Mouse (Mus musculus) midbrain, embryonic 16.5 days (tissue): ENCODE measurements at regions not wholly inside any gene's neighbourhood (a gene's known extent, or its start where the extent isn't known, plus 50 kb on each side); places are given as distances from the start of the nearest gene placed in this dataset.
A peak's percentile ranks its signal among the peaks of the same experiment; 100 is the strongest.

Experiments
- ATAC-seq: fragments of 200-750 bp; cut with Nextera tagmentation; 2 replicates; pipeline ENCODE4 v1.8.0; 2017; ENCODE audit warnings: moderate TSS enrichment
- H3K27ac ChIP-seq: fragments of 300-500 bp; sonication (generic); 2 replicates; pipeline ENCODE4 v1.5.1; 2014; ENCODE audit warnings: mild to moderate bottlenecking, low read length, mixed read lengths
- H3K27me3 ChIP-seq: fragments of 300-500 bp; sonication (generic); 2 replicates; pipeline ENCODE4 v1.6.1; 2014; ENCODE audit warnings: low read depth, low read length, mixed read lengths; ENCODE audit not compliant: control insufficient read depth, insufficient read depth
- H3K36me3 ChIP-seq: fragments of 300-500 bp; sonication (generic); 2 replicates; pipeline ENCODE4 v1.6.1; 2014; ENCODE audit warnings: mild to moderate bottlenecking, low read length, moderate library complexity, mixed read lengths; ENCODE audit not compliant: control insufficient read depth, insufficient read depth
- H3K4me1 ChIP-seq: fragments of 300-500 bp; sonication (generic); 2 replicates; pipeline ENCODE4 v1.6.1; 2014; ENCODE audit warnings: mild to moderate bottlenecking, low read length, mixed read lengths; ENCODE audit not compliant: control insufficient read depth, insufficient read depth
- H3K4me2 ChIP-seq: fragments of 300-500 bp; sonication (generic); 2 replicates; pipeline ENCODE4 v1.6.1; 2014; ENCODE audit warnings: mild to moderate bottlenecking, low read length, mixed read lengths
- H3K4me3 ChIP-seq: fragments of 300-500 bp; sonication (generic); 2 replicates; pipeline ENCODE4 v1.5.1; 2014; ENCODE audit warnings: low read depth, mild to moderate bottlenecking, low read length, moderate library complexity, mixed read lengths
- H3K9ac ChIP-seq: fragments of 300-500 bp; sonication (generic); 2 replicates; pipeline ENCODE4 v1.6.1; 2014; ENCODE audit warnings: low read depth, low read length, mixed read lengths
- H3K9me3 ChIP-seq: fragments of 300-500 bp; sonication (generic); replicated peaks from 2 replicates; pipeline ENCODE4 v1.6.1; 2014; ENCODE audit warnings: mild to moderate bottlenecking, low read length, mixed read lengths; ENCODE audit not compliant: control insufficient read depth, poor library complexity, severe bottlenecking
- WGBS: fragments of 180-500 bp; shearing (Covaris S2); extraction: QIAGEN DNeasy Blood & Tissue Kit; methylation state at CpG from one replicate; pipeline ENCODE4 v1.1.7; 2014; 5-methylcytosine and 5-hydroxymethylcytosine counted together

GRCm38 (mm10) chr3:39784901-39785300 lies 746.2 kb upstream of the Intu start:
- H3K4me3 ChIP-seq, result no peak overlapping the region
- 86% methylated on average over 2 of the region's 2 CpGs for WGBS
- no peak for ATAC-seq

GRCm38 (mm10) chr3:39809586-39809985 lies 721.5 kb upstream of the Intu start:
- H3K4me2 ChIP-seq, result no peak overlapping the region
- no peaks in the 10 kb centered on the region for H3K9me3 ChIP-seq
- H3K9ac ChIP-seq, result no peak overlapping the region
- ATAC-seq, result no peak
- WGBS, result 100% methylated on average over 1 of the region's 1 CpGs
- no peaks in the 10 kb centered on the region for H3K27me3 ChIP-seq
- H3K27ac ChIP-seq, result no peak overlapping the region
- no peak overlapping the region for H3K4me3 ChIP-seq
- H3K36me3 ChIP-seq, result no peaks in the 10 kb centered on the region
- H3K4me1 ChIP-seq, result no peaks in the 10 kb centered on the region

More at GRCm38 (mm10) chr3:39784901-39785300, 746.2 kb upstream of the Intu start:
- Histone ChIP-seq H3K4me1 (peaks cover 6% of the 10 kb centered on the region), H3K9ac (no peak overlapping the region), H3K4me2 (no peak overlapping the region), H3K27me3 (no peaks in the 10 kb centered on the region), H3K36me3 (no peaks in the 10 kb centered on the region), H3K9me3 (no peaks in the 10 kb centered on the region), H3K27ac (no peak overlapping the region)

- Histone ChIP-seq H3K9ac (no peak overlapping the region), H3K27ac (no peak overlapping the region), H3K4me2 (no peak overlapping the region), H3K27me3 (no peaks in the 10 kb centered on the region), H3K4me1 (no peaks in the 10 kb centered on the region), H3K4me3 (no peak overlapping the region), H3K9me3 (no peaks in the 10 kb centered on the region), H3K36me3 (no peaks in the 10 kb centered on the region)
- peak; percentile 60; the same call in 1 of the 2 replicates for ATAC-seq
- WGBS, result 31% methylated on average over 6 of the region's 6 CpGs
Measured at GRCm38 (mm10) chr3:39814814-39815213, 716.3 kb upstream of the Intu start.

GRCm38 (mm10) chr3:39830488-39831056 lies 700.5 kb upstream of the Intu start:
- WGBS, result 83% methylated on average over 8 of the region's 8 CpGs
- Histone ChIP-seq H3K4me1 (no peaks in the 10 kb centered on the region), H3K4me3 (no peak overlapping the region), H3K27ac (no peak overlapping the region), H3K4me2 (no peak overlapping the region), H3K36me3 (no peaks in the 10 kb centered on the region), H3K9ac (no peak overlapping the region), H3K27me3 (no peaks in the 10 kb centered on the region), H3K9me3 (no peaks in the 10 kb centered on the region)
- no peak for ATAC-seq

- no peaks in the 10 kb centered on the region; the same call in 1 of the 2 replicates for H3K4me1 ChIP-seq
- H3K27me3 ChIP-seq, result no peaks in the 10 kb centered on the region
- no peaks in the 10 kb centered on the region for H3K9me3 ChIP-seq
- H3K36me3 ChIP-seq, result no peaks in the 10 kb centered on the region
- peak; percentile 78; the same call in 1 of the 2 replicates for ATAC-seq
- H3K9ac ChIP-seq, result no peak overlapping the region
- H3K4me2 ChIP-seq, result no peak overlapping the region
- no peak overlapping the region for H3K4me3 ChIP-seq
- WGBS, result 41% methylated on average over 6 of the region's 6 CpGs
- H3K27ac ChIP-seq, result no peak overlapping the region
Measured at GRCm38 (mm10) chr3:39838377-39839145, 692.5 kb upstream of the Intu start.

- 89% methylated on average over 5 of the region's 5 CpGs for WGBS
- ATAC-seq, result no peak
- Histone ChIP-seq H3K4me3 (no peak overlapping the region), H3K36me3 (no peaks in the 10 kb centered on the region), H3K9me3 (no peaks in the 10 kb centered on the region), H3K4me2 (no peak overlapping the region), H3K9ac (no peak overlapping the region), H3K27ac (no peak overlapping the region), H3K27me3 (no peaks in the 10 kb centered on the region), H3K4me1 (no peaks in the 10 kb centered on the region; the same call in 1 of the 2 replicates)
Measured at GRCm38 (mm10) chr3:39840946-39841345, 690.1 kb upstream of the Intu start.

GRCm38 (mm10) chr3:39845123-39845522 lies 686.0 kb upstream of the Intu start:
- Histone ChIP-seq H3K36me3 (no peaks in the 10 kb centered on the region), H3K27ac (no peak overlapping the region), H3K9ac (no peak overlapping the region), H3K4me2 (no peak overlapping the region), H3K4me3 (no peak overlapping the region), H3K9me3 (no peaks in the 10 kb centered on the region), H3K27me3 (no peaks in the 10 kb centered on the region), H3K4me1 (no peaks in the 10 kb centered on the region)
- ATAC-seq, result no peak
- WGBS, result 89% methylated on average over 2 of the region's 2 CpGs

GRCm38 (mm10) chr3:39848829-39849228 lies 682.3 kb upstream of the Intu start:
- Histone ChIP-seq H3K4me1 (no peaks in the 10 kb centered on the region), H3K27ac (no peak overlapping the region), H3K27me3 (no peaks in the 10 kb centered on the region), H3K4me3 (no peak overlapping the region), H3K9ac (no peak overlapping the region), H3K4me2 (no peak overlapping the region), H3K9me3 (no peaks in the 10 kb centered on the region), H3K36me3 (no peaks in the 10 kb centered on the region)
- whole genome bisulfite sequencing, result 90% methylated on average over 6 of the region's 6 CpGs
- ATAC-seq, result no peak

GRCm38 (mm10) chr3:39857214-39857839 lies 673.8 kb upstream of the Intu start:
- H3K9ac ChIP-seq, result no peak overlapping the region
- H3K36me3 ChIP-seq, result no peaks in the 10 kb centered on the region
- no peaks in the 10 kb centered on the region; the same call in 1 of the 2 replicates for H3K4me1 ChIP-seq
- H3K4me2 ChIP-seq, result no peak overlapping the region
- H3K4me3 ChIP-seq, result no peak overlapping the region
- no peak for ATAC-seq
- no peaks in the 10 kb centered on the region for H3K9me3 ChIP-seq
- no peak overlapping the region for H3K27ac ChIP-seq
- WGBS, result 25% methylated on average over 9 of the region's 9 CpGs
- no peaks in the 10 kb centered on the region for H3K27me3 ChIP-seq
